Mouse (Mus musculus) olfactory bulb, adult 2 months (tissue): ENCODE data around the gene Arhgap6.

Source experiments
- CTCF ChIP-seq: fragments of 200-500 bp; IDR thresholded peaks from 2 replicates; pipeline ENCODE4 v1.5.1; 2012; ENCODE audit warnings: low read depth, mild to moderate bottlenecking, low read length, moderate library complexity; ENCODE audit not compliant: insufficient read depth
- POLR2A ChIP-seq: fragments of 200-500 bp; IDR thresholded peaks from 2 replicates; pipeline ENCODE4 v1.6.1; 2012; ENCODE audit warnings: mild to moderate bottlenecking, low read depth, low read length, moderate library complexity; ENCODE audit not compliant: insufficient read depth

DNA sequence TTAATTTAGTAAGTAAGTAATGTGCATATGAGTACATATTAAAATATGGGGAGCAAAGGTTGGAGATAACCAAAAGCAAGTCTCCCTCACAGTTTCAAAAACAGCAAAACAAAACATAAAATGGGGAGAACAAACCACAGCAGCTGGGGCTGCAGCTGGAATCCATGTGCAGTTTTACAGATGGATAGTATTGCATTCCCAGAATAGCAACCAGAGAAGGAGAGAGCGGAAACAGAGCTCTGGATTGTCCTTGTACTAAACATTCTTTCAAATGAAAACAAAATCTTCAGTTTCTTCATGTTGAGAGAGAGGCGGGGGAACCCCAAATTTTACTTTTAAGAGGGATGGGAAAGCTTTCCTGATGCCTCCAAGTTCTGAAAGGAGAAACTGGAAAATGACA, 467.3 kb downstream of the Arhgap6 start:
- TF ChIP-seq CTCF = no peak
- no peak for TF ChIP-seq POLR2A
